Mouse (Mus musculus) heart, adult 8-10 months (tissue): Measurements from ENCODE around the gene Relt. TPM values are rescaled to one million over a fixed set of nuclear protein-coding genes. Genes with fewer than 3 reads are reported as not detected.
A peak's percentile ranks its signal among the peaks of the same experiment; 100 is the strongest.

Experiments used
- microRNA-seq: library from miRNA; unstranded; fragments of <30 nt; microRNA quantifications from one replicate; pipeline ENCODE4 v1.2.0, GENCODE M21; 2022
- total RNA-seq, 4 experiments: library from RNA; stranded (reverse); gene quantifications; 2 replicates each; pipeline ENCODE4 v1.2.4; 2022

The Relt gene
- total RNA-seq, 4 experiments from 2014 or later: 3.8 to 4.1 (median 3.9) TPM

Small RNA genes within 50 kb of the gene (microRNA-seq; reads per million reads assigned to microRNA genes)
- 194 reads per million, percentile 66 among the genes with 10 or more reads in this experiment for gene Mir3102

Other genes starting within 250 kb of the Relt start
- 1 to 10 TPM; 2.9 to 3.7 (median 3.4) TPM for gene Plekhb1, start 201.0 kb downstream of the Relt start, total RNA-seq
- gene Fam168a, start 156.8 kb downstream of the Relt start, total RNA-seq: 10 to 100 TPM; 32.7 to 35.7 (median 34.1) TPM
- 10 to 100 TPM; 25.0 to 36.6 (median 28.1) TPM for gene Arhgef17, start 68.7 kb upstream of the Relt start, total RNA-seq
- 1 to 10 TPM; 2.7 to 4.0 (median 3.3) TPM for gene P2ry6, start 111.2 kb upstream of the Relt start, total RNA-seq
- gene P2ry2, start 149.4 kb upstream of the Relt start, total RNA-seq: 10 to 100 TPM; 24.6 to 27.7 (median 27.2) TPM
- 10 to 100 TPM; 17.2 to 23.8 (median 19.1) TPM for gene Fchsd2, start 229.4 kb upstream of the Relt start, total RNA-seq